Comparison of ENCODE assay signal across 24 mouse cellular contexts in the genomic region with DNA sequence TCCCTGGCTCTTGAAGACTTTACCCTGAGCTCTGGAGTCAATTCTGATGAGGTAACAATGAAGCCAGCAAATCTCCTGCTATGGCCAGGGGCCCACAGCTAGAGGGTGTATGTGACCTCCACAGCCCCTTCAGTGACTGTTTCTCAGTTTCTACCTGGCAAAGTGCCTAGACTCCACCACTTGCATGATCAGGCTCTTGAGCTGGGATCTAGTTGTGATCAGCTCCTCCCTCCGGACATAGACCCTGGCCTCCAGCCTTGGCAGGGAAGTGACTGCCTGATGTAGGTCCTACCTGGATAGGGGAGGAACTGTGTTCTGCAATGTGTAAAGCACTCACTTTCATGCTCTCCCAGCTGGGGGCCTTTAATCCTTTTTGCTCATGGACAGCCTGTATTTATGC. TPM values are rescaled to one million over a fixed set of nuclear protein-coding genes. Genes with fewer than 3 reads are reported as not detected.
DNase-seq lines count a peak whose midpoint lies in the region; ATAC-seq lines count a peak whose summit lies in the region.
"Had no signal": no experiment of that assay in that cellular context is flagged by ENCODE, and none has a peak within 500 bp of the region (broad histone marks: within the 10 kb centered on the region; RNA-seq: fewer than 3 reads in every experiment).

No protein-coding gene starts in this region.

- WGBS in heart, embryonic 14.5 days: 20% methylated on average over 1 of the region's 1 CpGs
- whole genome bisulfite sequencing in heart, embryonic 12.5 days: 53% methylated on average over 1 of the region's 1 CpGs
- 67% methylated on average over 1 of the region's 1 CpGs for WGBS in kidney, embryonic 16.5 days

- H3K4me2 ChIP-seq in heart, embryonic 14.5 days (ENCODE audit: low read length): no peak overlapping the region
- no peak overlapping the region for H3K4me2 ChIP-seq in heart, embryonic 12.5 days
- H3K4me2 ChIP-seq in kidney, embryonic 16.5 days (replicated peaks; ENCODE audit: low read depth, low read length): no peak overlapping the region
- H3K4me2 ChIP-seq: embryonic facial prominence, embryonic 13.5 days; hindbrain, embryonic 15.5 days; intestine, embryonic 15.5 days had no signal

- no peak overlapping the region for H3K4me3 ChIP-seq in heart, embryonic 14.5 days (ENCODE audit: control insufficient read depth in 1 of 2, insufficient read depth in 1 of 2, low read depth in 1 of 2, low read length in 2 of 2)
- H3K4me3 ChIP-seq in heart, embryonic 12.5 days: no peak overlapping the region
- no peak overlapping the region for H3K4me3 ChIP-seq in kidney, embryonic 16.5 days (ENCODE audit: low read length)
- H3K4me3 ChIP-seq: embryonic facial prominence, embryonic 13.5 days; forebrain, embryonic 10.5 days; gastrocnemius, adult 2 months; hindbrain, embryonic 15.5 days; intestine, embryonic 15.5 days; limb, embryonic 10.5 days; megakaryocyte, embryonic 14.5 days had no signal

- H3K27me3 ChIP-seq in heart, embryonic 14.5 days (ENCODE audit: control insufficient read depth, insufficient read depth, low read length): no peaks in the 10 kb centered on the region
- H3K27me3 ChIP-seq in heart, embryonic 12.5 days (replicated peaks): no peaks in the 10 kb centered on the region
- no peaks in the 10 kb centered on the region for H3K27me3 ChIP-seq in kidney, embryonic 16.5 days (ENCODE audit: insufficient read depth, low read length)
- H3K27me3 ChIP-seq: embryonic facial prominence, embryonic 13.5 days; hindbrain, embryonic 15.5 days; intestine, embryonic 15.5 days had no signal

- H3K9me3 ChIP-seq in heart, embryonic 14.5 days (ENCODE audit: control insufficient read depth, low read length): no peaks in the 10 kb centered on the region
- H3K9me3 ChIP-seq in heart, embryonic 12.5 days (replicated peaks): no peaks in the 10 kb centered on the region
- H3K9me3 ChIP-seq in kidney, embryonic 16.5 days (ENCODE audit: low read length): no peaks in the 10 kb centered on the region
- H3K9me3 ChIP-seq: embryonic facial prominence, embryonic 13.5 days; forebrain, embryonic 10.5 days; hindbrain, embryonic 15.5 days; intestine, embryonic 15.5 days; limb, embryonic 10.5 days had no signal

- peak; percentile 49 for DNase-seq in kidney, adult 9 months
- peak; percentile 44 for DNase-seq in NIH3T3 (ENCODE audit: low read depth)
- peak; percentile 51 for DNase-seq in kidney, postnatal 14 days
- no peak for DNase-seq in adrenal gland, postnatal 25 days
- DNase-seq: adrenal gland, adult 2 months; cerebellum, adult 9-11 months; gastrocnemius, adult 2 months; liver, postnatal 0 days; midbrain, embryonic 14.5 days; thymus, postnatal 25 days had no signal

- ATAC-seq in heart, embryonic 14.5 days (ENCODE audit: insufficient number of reproducible peaks, insufficient read depth, low FRiP score, low read depth): 0 out of 2 replicates have a peak, but pooled peaks have one; percentile 8
- no peak for ATAC-seq in heart, embryonic 12.5 days (ENCODE audit: insufficient number of reproducible peaks, low FRiP score)
- no peak for ATAC-seq in kidney, embryonic 16.5 days (ENCODE audit: low FRiP score, low TSS enrichment)
- ATAC-seq in erythroid progenitor cell, adult 5-6 weeks (replicated peaks; ENCODE audit: low FRiP score, poor library complexity, severe bottlenecking): no peak
- ATAC-seq: intestine, embryonic 15.5 days; liver, postnatal 0 days had no signal

- H3K9ac ChIP-seq in heart, embryonic 14.5 days (ENCODE audit: low read length): no peak overlapping the region
- H3K9ac ChIP-seq in heart, embryonic 12.5 days: no peak overlapping the region
- no peak overlapping the region for H3K9ac ChIP-seq in kidney, embryonic 16.5 days (replicated peaks; ENCODE audit: low read length)
- H3K9ac ChIP-seq: embryonic facial prominence, embryonic 13.5 days; hindbrain, embryonic 15.5 days; intestine, embryonic 15.5 days; liver, postnatal 0 days had no signal

- H3K4me1 ChIP-seq in heart, embryonic 14.5 days (ENCODE audit: control insufficient read depth in 2 of 2, insufficient read depth in 2 of 2, low read length in 2 of 2): peaks cover 28 to 29% of the 10 kb centered on the region in 2 experiments
- peaks cover 34% of the 10 kb centered on the region for H3K4me1 ChIP-seq in heart, embryonic 12.5 days (replicated peaks)
- no peaks in the 10 kb centered on the region for H3K4me1 ChIP-seq in kidney, embryonic 16.5 days (ENCODE audit: insufficient read depth, low read length)
- H3K4me1 ChIP-seq: embryonic facial prominence, embryonic 13.5 days; hindbrain, embryonic 15.5 days; intestine, embryonic 15.5 days; limb, embryonic 10.5 days had no signal

- H3K36me3 ChIP-seq in heart, embryonic 14.5 days (ENCODE audit: control insufficient read depth, insufficient read depth, low read length): no peaks in the 10 kb centered on the region
- H3K36me3 ChIP-seq in heart, embryonic 12.5 days: no peaks in the 10 kb centered on the region
- H3K36me3 ChIP-seq in kidney, embryonic 16.5 days (ENCODE audit: insufficient read depth, low read length): no peaks in the 10 kb centered on the region
- H3K36me3 ChIP-seq: embryonic facial prominence, embryonic 13.5 days; forebrain, embryonic 10.5 days; hindbrain, embryonic 15.5 days; intestine, embryonic 15.5 days; limb, embryonic 10.5 days had no signal

- H3K27ac ChIP-seq in heart, embryonic 14.5 days (replicated peaks in 1 of 2; ENCODE audit: control insufficient read depth in 1 of 2, insufficient read depth in 1 of 2, low read depth in 2 of 2, low read length in 2 of 2): peak overlapping the region in 1 of 2 experiments; percentile 44; a peak in 2 of 4 replicates
- H3K27ac ChIP-seq in heart, embryonic 12.5 days (ENCODE audit: poor library complexity, severe bottlenecking): no peak overlapping the region
- H3K27ac ChIP-seq in kidney, embryonic 16.5 days (ENCODE audit: low read length): no peak overlapping the region
- H3K27ac ChIP-seq: embryonic facial prominence, embryonic 13.5 days; forebrain, embryonic 10.5 days; gastrocnemius, adult 2 months; hindbrain, embryonic 15.5 days; intestine, embryonic 15.5 days; limb, embryonic 10.5 days had no signal

RNA-seq across cellular contexts. Expression of gene Muc6, which starts 5.2 kb away (rescaled TPM):
- polyA plus RNA-seq in heart, embryonic 14.5 days (2014; fragmentation: Nextera tagmentation; extraction: Ambion mirVana): 0.09 and 0.11 TPM in 2 replicates
- 0.06 and 0.11 TPM in 2 replicates for polyA plus RNA-seq in heart, embryonic 12.5 days (2016; fragmentation: Nextera tagmentation; extraction: Ambion mirVana)
- polyA plus RNA-seq in kidney, embryonic 16.5 days (2015; fragmentation: Nextera tagmentation; extraction: Ambion mirVana): 0.24 and 0.26 TPM in 2 replicates
- not detected in 2 replicates for total RNA-seq in adrenal gland, postnatal 25 days (2021)
- total RNA-seq in erythroid progenitor cell, adult 5-6 weeks (2015; ENCODE audit: low replicate concordance): not detected in 2 replicates
- total RNA-seq in erythroid progenitor cell, adult 5-6 weeks (2017; ENCODE audit: low replicate concordance): under 0.01 TPM in 1 of 2 replicates, not detected in the other
- total RNA-seq: adrenal gland, adult 2 months; gastrocnemius, adult 2 months; heart, postnatal 25 days; layer of hippocampus, adult 8-10 months; left cerebral cortex, adult 18-20 months; liver, adult 2 months had no signal
- polyA plus RNA-seq: liver, adult 2 months had no signal

RNA-seq across cellular contexts. Expression of gene Muc2, which starts 29.8 kb away (rescaled TPM):
- polyA plus RNA-seq in heart, embryonic 14.5 days (2014; fragmentation: Nextera tagmentation; extraction: Ambion mirVana): 0.20 and 0.31 TPM in 2 replicates
- 0.31 and 0.51 TPM in 2 replicates for polyA plus RNA-seq in heart, embryonic 12.5 days (2016; fragmentation: Nextera tagmentation; extraction: Ambion mirVana)
- polyA plus RNA-seq in kidney, embryonic 16.5 days (2015; fragmentation: Nextera tagmentation; extraction: Ambion mirVana): 0.17 and 0.45 TPM in 2 replicates
- 0.24 TPM in 1 of 2 replicates, not detected in the other for total RNA-seq in adrenal gland, postnatal 25 days (2021)
- 9.4 and 93.1 TPM in 2 replicates for total RNA-seq in erythroid progenitor cell, adult 5-6 weeks (2015; ENCODE audit: low replicate concordance)
- total RNA-seq in erythroid progenitor cell, adult 5-6 weeks (2017; ENCODE audit: low replicate concordance): 2.0 TPM in 1 of 2 replicates, not detected in the other
- total RNA-seq: heart, postnatal 25 days; liver, adult 2 months had no signal
- polyA plus RNA-seq: forebrain, embryonic 10.5 days had no signal
